Mouse (Mus musculus) kidney, embryonic 16.5 days (tissue): ENCODE measurements at regions not wholly inside any gene's neighbourhood (a gene's known extent, or its start where the extent isn't known, plus 50 kb on each side); places are given as distances from the start of the nearest gene placed in this dataset.
A peak's percentile ranks its signal among the peaks of the same experiment; 100 is the strongest.

Experiments
- ATAC-seq: fragments of 200-750 bp; cut with Nextera tagmentation; 2 replicates; pipeline ENCODE4 v1.8.0; 2017; ENCODE audit warnings: moderate TSS enrichment; ENCODE audit not compliant: low FRiP score, low TSS enrichment
- H3K27ac ChIP-seq: fragments of 300-500 bp; sonication (generic); 2 replicates; pipeline ENCODE4 v1.5.1; 2014; ENCODE audit warnings: low read length
- H3K27me3 ChIP-seq: fragments of 300-500 bp; sonication (generic); 2 replicates; pipeline ENCODE4 v1.6.1; 2014; ENCODE audit warnings: low read length, control low read depth, mixed read lengths; ENCODE audit not compliant: insufficient read depth
- H3K36me3 ChIP-seq: fragments of 300-500 bp; sonication (generic); 2 replicates; pipeline ENCODE4 v1.6.1; 2014; ENCODE audit warnings: low read length, control low read depth, mixed read lengths; ENCODE audit not compliant: insufficient read depth
- H3K4me1 ChIP-seq: fragments of 300-500 bp; sonication (generic); 2 replicates; pipeline ENCODE4 v1.6.1; 2014; ENCODE audit warnings: low read length, control low read depth, mixed read lengths; ENCODE audit not compliant: insufficient read depth
- H3K4me2 ChIP-seq: fragments of 300-500 bp; sonication (generic); replicated peaks from 2 replicates; pipeline ENCODE4 v1.6.1; 2014; ENCODE audit warnings: low read depth, low read length
- H3K4me3 ChIP-seq: fragments of 300-500 bp; sonication (generic); 2 replicates; pipeline ENCODE4 v1.5.1; 2014; ENCODE audit warnings: mild to moderate bottlenecking, low read length
- H3K9ac ChIP-seq: fragments of 300-500 bp; sonication (generic); replicated peaks from 2 replicates; pipeline ENCODE4 v1.6.1; 2014; ENCODE audit warnings: low read length
- H3K9me3 ChIP-seq: fragments of 300-500 bp; sonication (generic); 2 replicates; pipeline ENCODE4 v1.6.1; 2016; ENCODE audit warnings: low read length, control low read depth
- WGBS: fragments of 180-500 bp; shearing (Covaris S2); extraction: QIAGEN DNeasy Blood & Tissue Kit; methylation state at CpG from one replicate; pipeline ENCODE4 v1.1.7; 2014; 5-methylcytosine and 5-hydroxymethylcytosine counted together

GRCm38 (mm10) chr9:120777501-120777900 lies 151.5 kb upstream of the Ctnnb1 start:
- 62% methylated on average over 10 of the region's 10 CpGs for WGBS
- Histone ChIP-seq H3K4me3 (no peak overlapping the region), H3K4me2 (no peak overlapping the region), H3K9me3 (0 out of 2 replicates have a peak, but pooled peaks cover 5% of the 10 kb centered on the region), H3K27me3 (no peaks in the 10 kb centered on the region), H3K36me3 (no peaks in the 10 kb centered on the region), H3K9ac (no peak overlapping the region), H3K4me1 (peaks cover 20% of the 10 kb centered on the region), H3K27ac (peak overlapping the region; percentile 85)
- ATAC-seq = 0 out of 2 replicates have a peak, but pooled peaks have one; percentile 25

GRCm38 (mm10) chr9:120778423-120778822 lies 150.6 kb upstream of the Ctnnb1 start:
- peak; percentile 46; the same call in 1 of the 2 replicates for ATAC-seq

GRCm38 (mm10) chr9:120794210-120794609 lies 134.8 kb upstream of the Ctnnb1 start:
- peaks cover 6% of the 10 kb centered on the region; the same call in 1 of the 2 replicates for H3K36me3 ChIP-seq
- no peak overlapping the region for H3K9ac ChIP-seq
- H3K4me3 ChIP-seq = no peak overlapping the region
- H3K9me3 ChIP-seq = peaks cover 23% of the 10 kb centered on the region
- no peak overlapping the region for H3K27ac ChIP-seq
- H3K4me2 ChIP-seq = no peak overlapping the region
- 88% methylated on average over 5 of the region's 5 CpGs for WGBS
- H3K27me3 ChIP-seq = no peaks in the 10 kb centered on the region
- no peak for ATAC-seq
- peaks cover 5% of the 10 kb centered on the region; the same call in 1 of the 2 replicates for H3K4me1 ChIP-seq

More at GRCm38 (mm10) chr9:120778423-120778822, 150.6 kb upstream of the Ctnnb1 start:
- H3K9me3 ChIP-seq = 0 out of 2 replicates have a peak, but pooled peaks cover 5% of the 10 kb centered on the region
- H3K27me3 ChIP-seq = no peaks in the 10 kb centered on the region
- H3K4me2 ChIP-seq = no peak overlapping the region
- H3K4me1 ChIP-seq = peaks cover 20% of the 10 kb centered on the region
- no peak overlapping the region for H3K4me3 ChIP-seq
- no peaks in the 10 kb centered on the region for H3K36me3 ChIP-seq
- 20% methylated on average over 2 of the region's 2 CpGs for WGBS
- H3K9ac ChIP-seq = no peak overlapping the region
- peak overlapping the region; percentile 85 for H3K27ac ChIP-seq

- no peak overlapping the region for H3K4me3 ChIP-seq
- H3K9me3 ChIP-seq = peaks cover 18% of the 10 kb centered on the region
- 75% methylated on average over 10 of the region's 10 CpGs for WGBS
- H3K4me2 ChIP-seq = no peak overlapping the region
- ATAC-seq = no peak
- H3K27me3 ChIP-seq = no peaks in the 10 kb centered on the region
- H3K9ac ChIP-seq = no peak overlapping the region
- H3K36me3 ChIP-seq = peaks cover 4% of the 10 kb centered on the region; the same call in 1 of the 2 replicates
- no peak overlapping the region for H3K27ac ChIP-seq
- peaks cover 6% of the 10 kb centered on the region; the same call in 1 of the 2 replicates for H3K4me1 ChIP-seq
Observed at GRCm38 (mm10) chr9:120796111-120796880, 132.7 kb upstream of the Ctnnb1 start.

GRCm38 (mm10) chr9:120797996-120798663 lies 130.9 kb upstream of the Ctnnb1 start:
- H3K36me3 ChIP-seq = no peaks in the 10 kb centered on the region
- 66% methylated on average over 10 of the region's 10 CpGs for WGBS
- peaks cover 6% of the 10 kb centered on the region; the same call in 1 of the 2 replicates for H3K4me1 ChIP-seq
- H3K4me3 ChIP-seq = no peak overlapping the region
- no peaks in the 10 kb centered on the region for H3K27me3 ChIP-seq
- H3K4me2 ChIP-seq = no peak overlapping the region
- H3K9ac ChIP-seq = no peak overlapping the region
- no peak overlapping the region for H3K27ac ChIP-seq
- ATAC-seq = no peak
- H3K9me3 ChIP-seq = peaks cover 7% of the 10 kb centered on the region

GRCm38 (mm10) chr9:120798901-120799300 lies 130.1 kb upstream of the Ctnnb1 start:
- H3K27ac ChIP-seq = no peak overlapping the region
- H3K36me3 ChIP-seq = no peaks in the 10 kb centered on the region
- H3K9me3 ChIP-seq = peaks cover 4% of the 10 kb centered on the region; the same call in 1 of the 2 replicates
- 31% methylated on average over 12 of the region's 12 CpGs for WGBS
- no peaks in the 10 kb centered on the region for H3K27me3 ChIP-seq
- no peak overlapping the region for H3K4me3 ChIP-seq
- H3K4me2 ChIP-seq = 0 out of 2 replicates have a peak overlapping the region, but pooled peaks have one; percentile 18
- H3K4me1 ChIP-seq = peaks cover 6% of the 10 kb centered on the region; the same call in 1 of the 2 replicates
- no peak for ATAC-seq
- no peak overlapping the region for H3K9ac ChIP-seq

GRCm38 (mm10) chr9:120802646-120803045 lies 126.4 kb upstream of the Ctnnb1 start:
- Histone ChIP-seq H3K4me1 (peaks cover 23% of the 10 kb centered on the region), H3K36me3 (no peaks in the 10 kb centered on the region), H3K4me3 (no peak overlapping the region), H3K9ac (no peak overlapping the region), H3K4me2 (no peak overlapping the region), H3K27ac (no peak overlapping the region), H3K27me3 (no peaks in the 10 kb centered on the region), H3K9me3 (peaks cover 4% of the 10 kb centered on the region; the same call in 1 of the 2 replicates)
- WGBS = 89% methylated on average over 4 of the region's 4 CpGs
- ATAC-seq = no peak

GRCm38 (mm10) chr9:120804760-120805294 lies 124.2 kb upstream of the Ctnnb1 start:
- Histone ChIP-seq H3K9me3 (peaks cover 4% of the 10 kb centered on the region; the same call in 1 of the 2 replicates), H3K27ac (peak overlapping the region; percentile 40), H3K27me3 (no peaks in the 10 kb centered on the region), H3K4me1 (peaks cover 22% of the 10 kb centered on the region), H3K36me3 (no peaks in the 10 kb centered on the region), H3K4me2 (no peak overlapping the region), H3K9ac (no peak overlapping the region), H3K4me3 (no peak overlapping the region)
- 20% methylated on average over 10 of the region's 10 CpGs for WGBS
- ATAC-seq = no peak; the same call in 1 of the 2 replicates

GRCm38 (mm10) chr9:120808741-120809425 lies 120.1 kb upstream of the Ctnnb1 start:
- Histone ChIP-seq H3K4me2 (no peak overlapping the region), H3K36me3 (no peaks in the 10 kb centered on the region), H3K9me3 (no peaks in the 10 kb centered on the region), H3K4me1 (peaks cover 28% of the 10 kb centered on the region), H3K27ac (no peak overlapping the region), H3K27me3 (no peaks in the 10 kb centered on the region), H3K9ac (no peak overlapping the region), H3K4me3 (no peak overlapping the region)
- WGBS = 40% methylated on average over 4 of the region's 4 CpGs
- no peak for ATAC-seq
